Mouse (Mus musculus) retina, postnatal 7 days (tissue): ENCODE data around the gene Lce1c.
"Not testable (repeated sequence)": the region's sequence is repeated elsewhere in the genome, so short reads cannot be mapped to it uniquely, and the experiment has no call there.

Experiments
- DNase-seq: peaks from one replicate; pipeline ENCODE4 v3.0.0-alpha.2; 2012; ENCODE audit warnings: low read depth, low spot score

Lce1c gene

DNA sequence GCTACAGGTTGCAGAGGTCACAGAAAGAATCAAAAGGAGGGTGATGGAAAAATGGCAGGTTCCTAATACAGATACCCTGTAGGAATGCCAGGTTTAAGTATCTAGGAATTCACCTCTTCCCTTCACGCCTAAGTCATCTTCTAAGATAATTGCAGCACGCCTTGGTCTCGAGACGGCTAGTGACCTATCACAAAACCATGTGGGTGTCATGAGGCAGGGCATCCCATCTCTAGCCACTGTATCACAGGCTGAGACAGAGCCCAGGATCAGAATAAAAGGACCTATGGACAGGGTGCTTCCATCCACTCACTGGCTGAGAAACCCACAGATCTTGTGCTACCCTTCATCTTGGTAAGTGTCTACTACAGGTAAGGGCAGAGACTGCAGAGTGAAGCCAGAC lies at the start of gene Lce1c:
TSS of gene Lce1c (plus strand) at position 301 of the 400 bp plus-strand sequence.
- no peak for DNase-seq

DNA sequence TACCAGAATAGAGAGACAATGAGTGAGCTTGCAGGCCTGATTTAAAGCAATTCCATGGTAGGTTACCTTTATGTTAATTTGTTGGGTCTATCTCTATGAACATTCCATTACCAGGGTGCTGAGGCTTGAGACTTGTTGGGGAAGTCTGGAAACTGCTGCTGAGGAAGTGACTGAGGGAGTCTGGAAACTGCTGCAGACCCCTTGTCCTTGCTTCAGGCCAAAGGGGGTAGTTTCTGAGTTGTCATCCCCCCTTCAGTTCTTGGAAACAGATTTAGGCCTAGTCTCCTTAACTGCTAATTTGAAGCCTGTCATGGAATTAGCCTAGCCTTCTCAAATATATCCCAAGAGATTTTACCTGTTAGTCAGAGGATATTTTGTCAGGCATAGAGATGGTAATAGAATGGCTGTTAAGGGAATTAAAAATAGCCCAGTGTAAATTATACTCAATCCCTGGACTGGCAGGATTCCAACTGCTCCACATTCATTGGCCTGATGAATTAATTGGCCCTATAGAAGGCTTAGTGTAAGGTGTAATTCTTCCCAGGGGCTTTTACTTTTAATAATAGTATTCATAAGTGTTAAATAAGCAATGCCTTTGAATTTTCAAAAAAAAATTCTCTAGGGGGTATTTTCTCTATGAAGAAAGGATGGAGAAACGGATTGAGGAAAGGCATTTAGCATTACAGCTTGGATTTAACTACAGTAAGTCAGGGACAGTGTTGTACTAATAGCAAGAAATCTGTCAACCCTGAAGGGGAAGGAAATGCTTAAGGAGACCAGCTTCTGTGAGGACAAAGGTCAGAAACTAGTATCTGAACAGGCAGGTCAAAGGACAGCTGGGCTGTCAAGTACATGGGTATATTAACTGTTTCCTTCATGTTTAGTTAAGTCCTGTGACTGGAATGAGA lies 41.0 kb upstream of the Lce1c start:
- no peak for DNase-seq

DNA sequence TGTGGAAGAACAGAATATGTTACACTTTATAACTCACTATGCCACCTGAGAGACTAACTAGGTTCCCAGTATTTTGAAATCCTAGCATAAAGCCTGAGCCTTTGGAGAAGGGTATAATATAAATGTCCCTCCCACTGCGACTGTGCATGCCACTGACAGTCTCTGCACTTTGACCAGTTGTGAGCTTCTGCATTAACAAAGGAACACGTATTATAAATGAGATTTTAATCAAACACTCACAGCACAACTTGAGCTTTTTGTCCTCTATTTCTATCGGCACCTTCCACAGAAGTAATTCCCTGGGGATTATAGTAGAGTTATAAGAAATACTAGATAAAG lies 40.4 kb upstream of the Lce1c start:
- DNase-seq, result no peak

DNA sequence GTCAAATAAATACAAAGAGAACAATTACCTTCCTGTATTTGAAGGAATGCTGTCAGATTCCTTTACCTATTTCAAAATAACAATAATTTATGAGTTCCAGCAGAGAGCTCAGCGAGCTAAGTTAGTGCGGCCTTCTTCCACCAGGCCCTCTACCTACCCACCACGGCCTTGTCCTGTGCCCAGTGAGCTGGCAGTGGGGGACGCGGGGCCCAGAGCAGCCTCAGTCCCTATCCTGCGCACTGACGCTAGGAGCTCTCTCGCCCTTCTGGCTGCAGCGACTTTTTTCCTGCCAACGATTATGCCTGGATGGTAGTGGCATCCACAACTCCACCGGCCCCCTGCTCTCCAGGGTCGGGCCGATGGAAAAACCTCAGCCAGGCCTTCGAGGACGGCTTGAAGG lies 39.2 kb upstream of the Lce1c start:
- no peak for DNase-seq

DNA sequence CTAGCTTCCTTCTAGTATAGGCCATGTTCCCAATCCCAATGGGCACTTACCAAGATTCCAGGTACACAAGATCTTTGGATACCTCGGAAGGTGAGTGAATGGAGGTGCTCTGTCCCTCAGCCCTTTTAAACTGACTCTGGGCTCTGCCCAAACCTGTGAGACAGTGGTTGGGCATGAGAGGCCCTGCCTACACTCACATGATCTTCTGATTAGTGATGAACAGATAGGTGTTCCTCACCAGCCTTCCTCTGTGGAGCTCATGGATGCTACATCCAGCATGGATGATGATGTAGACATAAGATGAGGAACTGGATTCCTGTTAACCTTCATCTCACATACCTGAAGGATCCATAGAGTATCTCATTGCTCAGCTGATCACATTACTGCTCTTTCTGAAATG lies 30.8 kb upstream of the Lce1c start, which contains the start of gene Lce1a1:
TSS of gene Lce1a1 (minus strand) at position 101 of the 400 bp plus-strand sequence.
- no peak for DNase-seq

DNA sequence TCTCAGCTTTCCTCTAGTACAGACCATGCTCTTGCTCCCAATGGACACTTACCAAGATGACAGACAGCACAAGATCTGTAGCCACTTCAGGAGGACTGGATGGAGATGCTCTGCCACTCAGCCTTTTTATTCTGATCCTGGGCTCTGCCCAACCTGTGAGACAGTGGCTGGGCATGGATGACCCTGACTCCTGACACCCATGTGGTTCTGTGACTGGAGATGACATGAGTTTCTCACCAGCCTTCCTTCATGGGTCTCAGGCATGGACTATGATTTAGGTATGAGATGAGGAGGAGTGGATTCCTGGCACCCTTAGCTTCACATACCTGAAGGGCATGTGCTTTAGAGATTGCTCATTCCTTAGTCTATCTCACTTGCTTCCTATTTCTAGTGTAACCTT lies 22.2 kb upstream of the Lce1c start, which contains the start of gene Lce1b:
TSS of gene Lce1b (minus strand) at position 101 of the 400 bp plus-strand sequence.
- DNase-seq, result no peak

DNA sequence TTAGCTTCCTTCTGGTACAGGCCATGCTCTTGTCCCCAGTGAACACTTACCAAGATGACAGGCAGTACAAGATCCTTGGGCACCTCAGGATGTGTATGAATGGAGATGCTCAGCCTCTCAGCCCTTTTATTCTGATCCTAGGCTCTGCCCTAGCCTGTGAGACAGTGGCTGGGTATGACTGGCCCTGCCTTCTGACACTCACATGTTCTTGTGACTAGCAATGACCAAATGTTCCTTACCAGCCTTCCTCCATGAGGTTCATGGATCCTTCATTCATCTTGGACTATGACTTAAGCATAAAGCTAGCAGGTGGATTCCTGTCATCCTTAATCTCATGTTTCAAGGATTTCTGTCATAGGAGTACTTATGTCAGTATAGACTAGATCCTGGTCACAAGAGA lies 8.8 kb upstream of the Lce1c start, which contains the start of gene Lce1a2:
TSS of gene Lce1a2 (minus strand) at position 101 of the 400 bp plus-strand sequence.
- no peak for DNase-seq

DNA sequence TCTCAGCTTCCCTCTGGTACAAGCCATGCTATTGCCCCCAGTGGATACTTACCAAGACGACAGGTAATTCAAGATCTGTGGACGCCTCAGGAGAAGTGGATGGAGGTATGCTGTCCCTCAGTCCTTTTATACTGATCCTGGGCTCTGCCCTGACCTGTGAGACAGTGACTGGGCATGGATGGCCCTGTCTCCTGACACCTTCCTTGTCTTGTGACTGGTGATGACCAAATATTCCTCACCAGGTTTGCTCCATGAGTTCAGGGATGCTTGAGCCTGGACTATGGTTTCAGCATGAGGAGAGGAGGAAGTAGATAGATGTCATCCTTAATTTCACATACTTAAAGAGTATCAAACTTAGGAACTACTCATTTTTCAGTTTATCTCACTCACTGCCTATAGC lies 8.1 kb downstream of the Lce1c start, which contains the start of gene Lce1d:
TSS of gene Lce1d (minus strand) at position 101 of the 400 bp plus-strand sequence.
- DNase-seq, result no peak

DNA sequence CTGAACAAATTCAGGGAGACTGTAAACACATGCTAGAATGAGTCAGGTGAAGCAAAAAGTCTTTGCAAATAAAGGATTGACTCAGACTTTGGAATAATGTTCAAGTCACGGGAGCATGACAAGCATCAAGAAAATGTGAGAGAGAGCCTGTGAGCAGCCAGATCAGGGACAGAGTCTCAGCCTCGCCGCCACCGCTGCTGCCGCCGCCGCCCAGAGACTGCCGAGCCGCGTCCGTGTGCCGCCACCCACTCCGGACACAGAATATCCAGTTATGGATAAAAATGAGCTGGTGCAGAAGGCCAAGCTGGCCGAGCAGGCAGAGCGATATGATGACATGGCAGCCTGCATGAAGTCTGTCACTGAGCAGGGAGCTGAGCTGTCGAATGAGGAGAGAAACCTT lies 10.1 kb downstream of the Lce1c start:
- not testable (repeated sequence) for DNase-seq

DNA sequence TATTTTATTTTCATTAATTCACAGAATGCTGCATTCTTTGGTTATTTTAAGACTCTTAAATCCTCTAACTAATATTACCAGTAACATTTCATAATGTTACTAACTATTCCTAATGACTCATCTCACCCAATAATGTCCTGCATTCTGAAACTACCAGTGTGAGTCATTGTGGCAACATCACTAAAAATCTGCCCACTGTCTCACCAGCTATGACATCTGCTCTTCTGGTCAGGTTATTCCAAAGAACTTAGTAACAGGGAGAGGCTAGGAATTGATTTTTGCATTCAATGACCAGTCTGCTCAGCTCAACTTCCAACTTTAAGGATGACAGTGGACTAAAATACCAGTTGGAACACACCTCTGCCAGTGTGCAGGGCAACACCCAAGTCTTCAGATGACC lies 12.6 kb downstream of the Lce1c start:
- DNase-seq, result no peak

DNA sequence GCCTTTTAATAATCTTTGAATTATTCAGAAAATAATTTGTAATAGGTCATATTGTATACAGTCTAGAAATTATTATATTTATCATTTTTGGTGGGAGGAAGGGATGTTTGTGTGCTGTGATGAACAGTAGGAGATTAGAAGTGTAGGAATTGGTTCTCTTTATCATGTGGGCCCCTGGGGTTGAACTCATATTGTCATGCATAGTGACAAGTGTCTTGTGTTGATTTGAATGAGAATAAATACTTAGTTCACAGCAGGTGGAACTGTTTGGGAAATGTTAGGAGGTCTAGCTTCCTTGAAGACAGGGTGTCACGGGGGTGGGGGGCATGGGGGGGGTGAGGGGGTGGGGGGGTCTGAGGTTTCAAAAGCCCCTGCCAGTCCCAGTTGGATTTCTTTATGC lies 15.6 kb downstream of the Lce1c start:
- no peak for DNase-seq

DNA sequence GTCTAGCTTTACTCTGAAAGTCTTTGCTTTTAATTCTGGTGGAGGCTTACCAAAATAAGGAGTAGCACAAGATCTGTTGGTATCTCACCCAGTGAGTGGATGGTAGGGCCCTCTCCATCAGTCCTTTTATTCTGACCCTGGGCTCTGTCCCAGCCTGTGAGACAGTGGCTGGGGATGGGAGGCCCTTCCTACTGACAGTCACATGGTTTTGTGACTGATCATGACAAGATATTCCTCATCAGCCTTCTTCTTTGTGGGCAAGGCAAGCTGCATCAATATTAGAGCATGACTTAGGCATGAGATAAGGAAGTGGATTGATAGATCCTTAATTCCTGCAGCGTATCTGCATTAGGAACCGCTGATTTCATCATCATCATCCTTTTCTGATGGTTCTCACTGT lies 29.9 kb downstream of the Lce1c start, which contains the start of gene Lce1e:
TSS of gene Lce1e (minus strand) at position 101 of the 400 bp plus-strand sequence.
- DNase-seq, result no peak

DNA sequence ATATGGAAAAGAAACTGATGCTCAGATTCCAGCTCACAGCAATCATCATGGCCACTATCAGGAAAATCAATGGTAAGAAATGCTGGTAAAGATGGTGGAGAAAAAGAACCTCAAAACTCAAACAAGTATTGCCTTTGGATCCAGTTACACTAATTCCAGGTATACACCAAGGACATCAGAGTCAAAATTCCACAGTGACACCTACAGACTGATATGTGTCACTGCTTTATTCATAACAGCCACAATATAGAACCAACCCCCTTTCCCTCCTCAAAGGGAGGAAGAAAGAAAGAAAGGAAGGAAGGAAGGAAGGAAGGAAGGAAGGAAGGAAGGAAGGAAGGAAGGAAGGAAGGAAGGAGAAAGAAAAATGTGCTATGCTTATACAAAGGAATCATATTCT lies 36.1 kb downstream of the Lce1c start:
- DNase-seq, result no peak

DNA sequence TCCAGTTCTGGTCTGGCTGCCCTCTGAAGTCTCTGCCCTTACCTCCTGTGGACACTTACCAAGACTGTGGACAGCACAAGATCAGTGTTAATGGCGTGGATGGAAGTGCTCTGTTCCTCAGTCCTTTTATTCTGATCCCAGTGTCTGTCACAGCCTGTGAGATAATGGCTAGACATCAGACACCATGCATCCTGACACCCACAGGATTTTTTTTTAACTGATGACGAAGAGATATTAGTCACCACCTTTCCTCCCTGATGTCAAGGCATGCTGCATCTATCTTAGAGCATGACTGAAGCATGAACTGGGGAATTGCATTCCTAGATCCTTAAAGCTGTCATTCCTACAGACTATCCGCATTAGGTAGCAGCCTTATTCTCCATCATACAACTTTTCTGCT lies 41.2 kb downstream of the Lce1c start, which contains the start of gene Lce1f:
TSS of gene Lce1f (minus strand) at position 101 of the 400 bp plus-strand sequence.
- no peak for DNase-seq

DNA sequence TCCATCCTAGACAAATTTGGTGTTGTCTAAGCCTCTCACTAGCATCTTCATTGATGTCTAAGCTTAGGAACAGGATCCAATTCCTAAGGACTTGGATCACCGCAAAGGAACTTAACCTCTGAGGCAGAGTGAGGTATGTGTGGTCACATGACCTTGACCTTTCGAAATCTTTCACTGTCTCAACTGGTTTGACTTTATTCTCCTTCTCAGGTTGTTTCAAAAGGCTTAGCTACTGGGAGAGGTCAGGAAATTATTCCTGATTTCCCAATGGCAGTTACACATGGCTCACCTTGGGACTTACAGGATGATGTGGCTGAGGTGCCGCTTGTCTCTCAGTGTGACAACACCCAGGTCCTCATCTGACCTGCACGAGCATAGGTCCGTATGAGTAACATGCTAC lies 43.6 kb downstream of the Lce1c start:
- no peak for DNase-seq
